Mouse (Mus musculus) myocyte (in vitro differentiated cells): Measurements from ENCODE around the gene Fam189a1. TPM values are rescaled to one million over a fixed set of nuclear protein-coding genes. Genes with fewer than 3 reads are reported as not detected.
A peak's percentile ranks its signal among the peaks of the same experiment; 100 is the strongest.

Experiments used
- H3K27me3 ChIP-seq: one replicate; pipeline ENCODE4 v1.6.1; 2011; ENCODE audit not compliant: control insufficient read depth, insufficient read depth, insufficient read length
- H3K36me3 ChIP-seq: one replicate; pipeline ENCODE4 v1.6.1; 2011; ENCODE audit not compliant: control insufficient read depth, insufficient read depth
- H3K4me2 ChIP-seq: one replicate; pipeline ENCODE4 v1.6.1; 2011; ENCODE audit warnings: low read depth, control low read depth
- H3K4me3 ChIP-seq: one replicate; pipeline ENCODE4 v1.5.1; 2011; ENCODE audit warnings: mild to moderate bottlenecking, control low read depth, moderate library complexity
- H3K79me2 ChIP-seq: one replicate; pipeline ENCODE4 v1.6.1; 2011; ENCODE audit not compliant: control insufficient read depth, insufficient read depth
- H3ac ChIP-seq: one replicate; pipeline ENCODE4 v1.6.1; 2011; ENCODE audit not compliant: control insufficient read depth, insufficient read length
- CEBPB ChIP-seq: IDR thresholded peaks from 2 replicates; pipeline ENCODE4 v1.6.1; 2011; ENCODE audit warnings: mild to moderate bottlenecking, moderate library complexity; ENCODE audit not compliant: poor library complexity, insufficient read depth, severe bottlenecking
- E2F4 ChIP-seq: IDR thresholded peaks from one replicate; pipeline ENCODE4 v1.6.1; 2011; ENCODE audit warnings: mild to moderate bottlenecking, control low read depth, moderate library complexity; ENCODE audit not compliant: insufficient read depth
- MAX ChIP-seq: IDR thresholded peaks from one replicate; pipeline ENCODE4 v1.6.1; 2011; ENCODE audit warnings: low read depth, mild to moderate bottlenecking, control low read depth
- MYOD1 ChIP-seq, 3 experiments: IDR thresholded peaks; one replicate each; pipeline ENCODE4 v1.6.1; 2011; ENCODE audit warnings: control low read depth in 2 of 3, low read depth in 2 of 3, mild to moderate bottlenecking in 2 of 3, moderate library complexity in 1 of 3; ENCODE audit not compliant: insufficient read length in 2 of 3, control insufficient read depth in 1 of 3
- MYOG ChIP-seq, 3 experiments: IDR thresholded peaks; one replicate each; pipeline ENCODE4 v1.6.1; 2011; ENCODE audit warnings: control low read depth in 2 of 3, low read depth in 2 of 3, mild to moderate bottlenecking in 2 of 3; ENCODE audit not compliant: insufficient read length in 2 of 3, control insufficient read depth in 1 of 3, insufficient read depth in 1 of 3
- POLR2A ChIP-seq: IDR thresholded peaks from one replicate; pipeline ENCODE4 v1.6.1; 2011; ENCODE audit warnings: low read depth, mild to moderate bottlenecking, control low read depth, moderate library complexity; ENCODE audit not compliant: insufficient read length
- POLR2AphosphoS2 ChIP-seq: IDR thresholded peaks from one replicate; pipeline ENCODE4 v1.6.1; 2011; ENCODE audit warnings: low read depth, control low read depth; ENCODE audit not compliant: insufficient read length
- REST ChIP-seq: IDR thresholded peaks from one replicate; pipeline ENCODE4 v1.6.1; 2011; ENCODE audit warnings: mild to moderate bottlenecking, control low read depth, moderate library complexity; ENCODE audit not compliant: insufficient read depth, insufficient read length
- SRF ChIP-seq: IDR thresholded peaks from one replicate; pipeline ENCODE4 v1.6.1; 2011; ENCODE audit warnings: low read depth; ENCODE audit not compliant: control insufficient read depth, insufficient read length
- TCF12 ChIP-seq: IDR thresholded peaks from one replicate; pipeline ENCODE4 v1.6.1; 2011; ENCODE audit warnings: mild to moderate bottlenecking, control low read depth; ENCODE audit not compliant: poor library complexity, insufficient read depth, severe bottlenecking
- TCF3 ChIP-seq: IDR thresholded peaks from one replicate; pipeline ENCODE4 v1.6.1; 2011; ENCODE audit warnings: low read depth, control low read depth; ENCODE audit not compliant: insufficient read length
- USF1 ChIP-seq: IDR thresholded peaks from one replicate; pipeline ENCODE4 v1.6.1; 2011; ENCODE audit warnings: low read depth, mild to moderate bottlenecking, control low read depth, moderate library complexity
- polyA plus RNA-seq: library from polyadenylated mRNA; unstranded; fragments of >200 nt; fragmentation: generic; extraction: Trizol; gene quantifications from one replicate; pipeline ENCODE4 v1.2.1, GENCODE M21; 2012; ENCODE audit warnings: missing spikeins

Fam189a1 gene
- polyA plus RNA-seq, 1 experiment, result 0.38 TPM

GRCm38 (mm10) chr7:64981511-64982235, 174.7 kb downstream of the Fam189a1 start:
- Histone ChIP-seq H3K4me3 (no peak overlapping the region), H3K36me3 (no peaks in the 10 kb centered on the region), H3K4me2 (no peak overlapping the region), H3K27me3 (peaks cover 6% of the 10 kb centered on the region), H3ac (no peak overlapping the region), H3K79me2 (no peaks in the 10 kb centered on the region)
- TF ChIP-seq MYOD1 (IDR thresholded peaks at IDR 0.05; ENCODE audit: control insufficient read depth in 1 of 3, insufficient read length in 2 of 3, low read depth in 2 of 3) (no peak), TCF12 (no peak), E2F4 (no peak), MAX (no peak), SRF (no peak), POLR2AphosphoS2 (no peak), MYOG (IDR thresholded peaks at IDR 0.05; ENCODE audit: control insufficient read depth in 1 of 3, insufficient read depth in 1 of 3, insufficient read length in 2 of 3, low read depth in 2 of 3) (no peak)

GRCm38 (mm10) chr7:64973590-64974262, 182.6 kb downstream of the Fam189a1 start:
- Histone ChIP-seq H3K27me3 (no peaks in the 10 kb centered on the region), H3K4me2 (no peak overlapping the region), H3K4me3 (no peak overlapping the region), H3ac (no peak overlapping the region), H3K36me3 (no peaks in the 10 kb centered on the region), H3K79me2 (no peaks in the 10 kb centered on the region)
- TF ChIP-seq MYOD1 (IDR thresholded peaks at IDR 0.05; ENCODE audit: control insufficient read depth in 1 of 3, insufficient read length in 2 of 3, low read depth in 2 of 3), result no peak
- TF ChIP-seq CEBPB, result no peak
- no peak for TF ChIP-seq TCF3
- no peak for TF ChIP-seq POLR2AphosphoS2
- TF ChIP-seq E2F4, result no peak
- no peak for TF ChIP-seq USF1

- Histone ChIP-seq H3K4me2 (no peak overlapping the region), H3ac (no peak overlapping the region), H3K36me3 (no peaks in the 10 kb centered on the region), H3K27me3 (no peaks in the 10 kb centered on the region), H3K79me2 (no peaks in the 10 kb centered on the region), H3K4me3 (no peak overlapping the region)
- TF ChIP-seq REST, result no peak
These were observed 194.2 kb downstream of the Fam189a1 start for GRCm38 (mm10) chr7:64962128-64962527.

GRCm38 (mm10) chr7:64959087-64959486, 197.3 kb downstream of the Fam189a1 start:
- Histone ChIP-seq H3K27me3 (no peaks in the 10 kb centered on the region), H3K4me2 (peak overlapping the region; percentile 34), H3K79me2 (no peaks in the 10 kb centered on the region), H3K36me3 (no peaks in the 10 kb centered on the region), H3ac (no peak overlapping the region), H3K4me3 (no peak overlapping the region)
- no peak for TF ChIP-seq MYOD1 (IDR thresholded peaks at IDR 0.05; ENCODE audit: control insufficient read depth in 1 of 3, insufficient read length in 2 of 3, low read depth in 2 of 3)

GRCm38 (mm10) chr7:64952181-64952580, 204.2 kb downstream of the Fam189a1 start:
- Histone ChIP-seq H3K4me2 (no peak overlapping the region), H3K36me3 (no peaks in the 10 kb centered on the region), H3K27me3 (no peaks in the 10 kb centered on the region), H3ac (no peak overlapping the region), H3K79me2 (no peaks in the 10 kb centered on the region), H3K4me3 (no peak overlapping the region)
- TF ChIP-seq USF1, result no peak
- no peak for TF ChIP-seq REST
- no peak for TF ChIP-seq TCF12

GRCm38 (mm10) chr7:64950771-64951099, 205.6 kb downstream of the Fam189a1 start:
- no peak overlapping the region for H3ac ChIP-seq
- H3K36me3 ChIP-seq, result no peaks in the 10 kb centered on the region
- no peak overlapping the region for H3K4me3 ChIP-seq
- H3K79me2 ChIP-seq, result no peaks in the 10 kb centered on the region
- H3K27me3 ChIP-seq, result no peaks in the 10 kb centered on the region
- no peak overlapping the region for H3K4me2 ChIP-seq
- TF ChIP-seq USF1 (no peak), MAX (no peak), CEBPB (no peak), POLR2AphosphoS2 (no peak), MYOD1 (IDR thresholded peaks at IDR 0.05; ENCODE audit: control insufficient read depth in 1 of 3, insufficient read length in 2 of 3, low read depth in 2 of 3) (no peak), TCF12 (no peak), TCF3 (no peak), POLR2A (no peak), SRF (no peak), MYOG (IDR thresholded peaks at IDR 0.05; ENCODE audit: control insufficient read depth in 1 of 3, insufficient read depth in 1 of 3, insufficient read length in 2 of 3, low read depth in 2 of 3) (no peak), E2F4 (no peak), REST (no peak)
